Mouse (Mus musculus) lung, postnatal 0 days (tissue): ENCODE results near the gene Gm28729.

ENCODE experiments used
- CTCF ChIP-seq: IDR thresholded peaks from 2 replicates; pipeline ENCODE4 v1.5.1; 2016; ENCODE audit warnings: antibody characterized with exemption, mild to moderate bottlenecking
- EP300 ChIP-seq: IDR thresholded peaks from 2 replicates; pipeline ENCODE4 v1.6.1; 2016; ENCODE audit warnings: antibody characterized with exemption, mild to moderate bottlenecking, control low read depth

DNA sequence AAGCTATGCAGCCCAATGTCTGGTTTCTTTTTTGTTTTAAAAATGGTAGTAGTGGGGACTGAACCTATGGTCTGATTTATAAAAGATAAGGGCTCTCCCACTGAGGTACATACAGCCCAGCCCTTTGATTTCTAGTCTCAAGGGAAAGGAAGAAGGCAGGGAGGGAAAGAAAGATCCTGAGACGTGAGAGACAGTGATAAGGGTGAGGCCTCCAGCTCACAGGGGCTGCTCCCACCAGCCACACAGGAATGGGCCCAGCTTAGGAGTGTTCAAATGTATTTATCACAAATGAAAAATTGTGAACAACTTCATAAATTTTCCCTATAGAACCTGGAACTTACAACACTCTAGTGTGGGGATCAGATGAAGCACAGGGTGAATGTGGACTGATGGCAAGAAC is 33.5 kb upstream of the Gm28729 start:
- TF ChIP-seq CTCF: no peak
- no peak for TF ChIP-seq EP300
